Mouse (Mus musculus): ENCODE data around the gene Tex48.

Tex48 gene

DNA sequence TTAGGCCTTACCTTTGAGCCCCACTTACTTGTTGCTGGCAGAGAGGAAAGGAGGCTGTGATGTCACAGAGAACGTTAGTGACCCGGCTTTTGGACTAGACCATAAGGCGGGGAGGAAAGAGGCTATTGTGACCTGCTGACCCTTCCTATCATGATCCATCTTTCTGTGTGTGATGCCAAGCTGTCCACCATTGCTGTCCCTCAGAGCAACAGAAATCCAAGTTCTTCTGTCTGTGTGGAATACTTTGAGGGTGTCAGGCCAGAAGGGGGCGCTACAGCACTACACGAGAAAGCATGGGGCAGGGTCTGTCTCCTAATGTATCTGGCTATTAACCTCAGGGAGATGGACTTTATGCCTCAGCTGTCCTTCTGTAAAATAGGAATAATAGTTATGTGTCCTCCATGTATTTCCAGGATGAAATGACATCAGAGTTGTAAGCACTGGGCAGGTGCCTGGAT is at the start of gene Tex48:
TSS of gene Tex48 (minus strand) at position 51 of the 458 bp plus-strand sequence.
- no peak for DNase-seq (ENCODE audit: low spot score)

DNA sequence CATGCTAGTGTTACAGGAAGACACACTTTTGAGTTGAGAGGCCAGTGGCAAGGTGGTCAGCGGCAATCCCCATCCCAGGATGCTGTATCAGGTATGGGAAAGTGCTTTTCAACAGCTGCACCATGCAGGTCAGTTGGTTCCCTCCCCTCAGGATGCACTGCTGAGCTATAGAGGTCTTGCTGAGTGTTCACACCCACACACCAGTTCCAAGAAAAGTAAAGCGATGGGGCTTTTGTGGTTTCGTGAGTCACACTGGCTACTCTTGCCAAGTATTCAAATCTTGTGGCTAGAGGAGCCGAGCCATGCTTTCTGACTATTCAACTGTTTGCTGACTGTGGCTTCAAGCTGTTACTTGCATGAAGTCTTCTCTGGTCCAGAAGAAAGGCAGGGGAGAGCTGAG is 46.0 kb upstream of the Tex48 start:
- peak; percentile 3 for DNase-seq (ENCODE audit: low spot score)

DNA sequence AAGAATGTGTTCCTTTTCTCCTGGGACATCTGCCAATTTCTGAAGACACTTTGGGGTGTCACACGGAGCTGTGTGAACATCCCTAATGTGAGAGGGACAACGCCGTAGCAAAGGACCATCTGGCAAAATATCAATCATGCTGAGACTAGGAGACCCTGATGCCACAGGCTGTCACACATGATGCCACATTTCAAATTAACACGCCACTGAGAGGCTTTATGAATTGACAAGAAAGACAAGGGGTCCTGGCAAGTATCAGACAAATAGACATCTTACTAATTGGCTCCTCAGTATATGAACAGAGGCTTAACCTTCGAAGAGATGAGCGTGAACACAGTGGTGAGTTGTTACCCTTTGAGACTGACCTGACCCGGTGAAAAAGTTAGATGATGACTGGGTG is 43.5 kb upstream of the Tex48 start:
- DNase-seq (ENCODE audit: low spot score) = no peak

DNA sequence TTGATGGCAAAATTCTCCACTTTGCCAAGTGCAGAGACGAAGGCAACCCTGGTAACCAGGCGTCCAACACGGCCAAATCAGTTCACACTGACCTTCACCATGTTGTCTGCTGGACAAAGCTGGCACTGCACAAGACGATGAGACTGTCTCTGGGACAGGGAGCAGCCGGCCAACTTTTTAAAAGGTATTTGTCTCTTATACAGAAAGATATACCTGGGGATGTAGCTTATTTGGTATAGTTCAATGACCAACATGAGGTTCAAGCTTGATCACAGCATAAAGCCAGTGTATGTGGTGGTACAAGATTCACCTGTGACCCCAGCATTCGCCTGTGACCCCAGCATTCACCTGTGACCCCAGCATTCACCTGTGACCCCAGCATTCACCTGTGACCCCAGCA is 41.1 kb upstream of the Tex48 start, which contains the start of gene Gm11214:
TSS of gene Gm11214 (minus strand) at position 101 of the 400 bp plus-strand sequence.
- no peak for DNase-seq (ENCODE audit: low spot score)

DNA sequence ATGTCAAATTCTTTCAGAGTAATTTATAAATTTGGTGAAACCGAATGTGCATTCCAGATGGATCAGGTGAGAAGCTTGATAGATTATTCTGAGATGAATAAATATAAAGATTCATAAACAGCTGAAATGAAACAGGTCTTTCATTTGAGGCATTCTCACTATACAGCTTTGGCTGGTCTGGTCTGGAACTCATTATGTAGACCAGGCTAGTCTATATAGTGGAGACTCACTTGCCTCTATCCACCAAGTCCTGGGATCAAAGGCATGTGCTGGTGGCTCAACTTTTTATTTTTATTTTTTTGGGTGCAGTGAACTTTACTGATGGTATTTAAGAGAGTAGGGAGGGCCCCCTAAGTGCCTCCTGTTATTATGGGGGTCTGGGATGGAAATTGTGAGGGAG is 39.6 kb upstream of the Tex48 start:
- DNase-seq (ENCODE audit: low spot score) = no peak

DNA sequence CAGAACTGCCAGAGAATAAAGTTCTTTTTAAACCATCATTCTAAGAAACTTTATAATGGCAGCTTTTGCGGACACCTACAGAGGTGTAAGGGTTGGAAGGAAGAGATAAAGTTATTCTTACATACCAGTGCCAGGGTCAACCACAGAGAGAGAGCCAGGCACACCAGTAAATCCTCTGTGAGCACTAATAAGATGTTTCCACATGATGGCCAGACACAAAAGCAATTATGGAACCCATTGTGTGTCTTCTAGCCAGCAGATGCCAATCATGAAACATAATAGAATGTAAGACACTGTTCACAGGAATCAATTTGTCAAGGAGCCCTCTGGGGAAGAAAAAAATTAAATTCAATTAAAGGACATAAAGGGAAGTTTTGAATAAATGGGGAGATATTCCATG is 39.2 kb upstream of the Tex48 start:
- no peak for DNase-seq (ENCODE audit: low spot score)

DNA sequence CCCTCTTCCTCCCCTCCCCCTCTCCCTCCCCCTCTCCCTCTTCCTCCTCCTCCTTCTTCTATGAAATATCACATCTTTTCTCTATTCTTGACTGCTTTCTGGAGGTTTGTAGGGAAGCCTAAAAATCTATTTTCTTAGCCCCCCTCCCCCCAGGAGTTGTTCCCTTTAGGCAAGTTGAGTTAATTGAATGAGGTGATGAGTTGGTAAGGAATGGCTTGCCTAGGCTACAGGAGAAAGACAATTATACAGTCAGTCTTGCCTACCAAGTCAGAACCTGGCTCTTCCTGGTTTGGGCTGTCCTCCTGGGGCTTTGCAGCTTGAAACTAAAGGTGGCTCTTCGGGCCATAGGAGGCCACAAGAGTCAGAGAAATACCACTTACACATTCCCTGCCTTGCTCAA is 37.5 kb upstream of the Tex48 start:
- no peak for DNase-seq (ENCODE audit: low spot score)

DNA sequence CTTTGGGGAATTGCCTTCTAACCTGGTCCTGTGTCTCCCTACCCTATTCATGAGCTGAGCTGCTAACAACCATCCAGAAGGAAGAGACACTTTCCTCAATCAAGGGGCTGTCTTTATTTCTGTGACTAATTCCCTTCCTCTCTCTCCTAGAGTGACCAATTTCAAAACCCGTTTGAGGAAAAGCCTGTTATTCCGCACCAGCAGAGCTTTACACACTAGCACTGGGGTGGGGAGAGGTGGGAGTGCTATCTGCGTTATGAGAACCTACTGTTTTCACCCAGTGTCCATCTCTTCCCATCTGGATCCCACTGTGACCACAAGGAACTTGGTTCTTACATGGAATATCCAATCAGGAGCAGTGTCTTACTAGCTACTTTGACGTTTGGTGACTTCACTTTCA is 36.9 kb upstream of the Tex48 start:
- no peak for DNase-seq (ENCODE audit: low spot score)

DNA sequence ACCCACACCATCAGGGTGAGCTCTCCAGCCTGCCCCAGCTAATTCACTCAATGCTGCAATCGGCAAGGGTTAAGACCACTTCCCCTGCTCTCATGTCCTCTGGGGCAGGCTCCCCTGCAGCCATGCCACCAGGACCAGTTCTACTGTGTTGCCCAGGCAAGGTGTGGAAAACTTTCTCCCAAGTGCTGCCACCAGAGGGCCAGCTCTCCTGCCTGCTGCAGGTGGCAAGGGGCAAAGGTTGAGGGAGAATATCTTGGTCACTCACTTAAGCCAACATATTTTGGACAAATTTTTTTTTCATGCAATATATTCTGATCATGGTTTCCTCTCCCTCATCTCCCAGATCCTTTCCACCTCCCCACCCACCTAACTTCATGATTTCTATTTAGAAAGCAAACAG is 32.2 kb upstream of the Tex48 start:
- no peak for DNase-seq (ENCODE audit: low spot score)

DNA sequence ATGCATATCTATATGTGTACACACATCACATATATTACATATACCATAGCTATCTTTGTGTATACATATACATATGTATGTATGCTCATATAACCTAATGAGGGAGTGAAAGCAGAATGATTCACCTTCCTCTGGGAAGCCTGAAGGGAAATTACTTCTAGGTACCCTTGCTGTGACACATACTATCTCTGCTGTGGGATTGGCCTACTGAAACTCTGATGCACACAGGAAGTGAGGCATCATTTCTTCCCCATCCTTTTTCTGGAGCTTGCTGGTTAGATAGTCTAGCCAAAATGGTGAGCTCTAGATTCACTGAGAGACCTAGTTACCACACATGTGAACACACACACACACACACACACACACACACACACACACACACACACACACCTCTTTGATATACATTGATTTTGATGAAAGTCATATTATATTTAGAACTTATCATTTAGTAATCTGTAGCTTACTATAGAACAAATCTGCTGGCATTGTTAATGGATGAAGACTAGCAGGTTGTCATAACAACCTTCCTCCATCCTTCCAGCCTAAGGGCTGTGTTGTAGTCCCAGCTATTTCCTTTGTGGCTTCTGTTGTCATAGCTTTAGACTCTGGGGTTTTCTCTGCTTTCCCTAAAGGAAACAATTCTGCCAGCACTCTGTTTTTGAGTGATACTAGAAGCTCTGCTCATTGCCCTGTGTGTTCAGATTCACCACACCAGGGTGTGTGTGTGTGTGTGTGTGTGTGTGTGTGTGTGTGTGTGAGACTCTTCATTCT is 21.9 kb upstream of the Tex48 start:
- no peak for DNase-seq (ENCODE audit: low spot score)

DNA sequence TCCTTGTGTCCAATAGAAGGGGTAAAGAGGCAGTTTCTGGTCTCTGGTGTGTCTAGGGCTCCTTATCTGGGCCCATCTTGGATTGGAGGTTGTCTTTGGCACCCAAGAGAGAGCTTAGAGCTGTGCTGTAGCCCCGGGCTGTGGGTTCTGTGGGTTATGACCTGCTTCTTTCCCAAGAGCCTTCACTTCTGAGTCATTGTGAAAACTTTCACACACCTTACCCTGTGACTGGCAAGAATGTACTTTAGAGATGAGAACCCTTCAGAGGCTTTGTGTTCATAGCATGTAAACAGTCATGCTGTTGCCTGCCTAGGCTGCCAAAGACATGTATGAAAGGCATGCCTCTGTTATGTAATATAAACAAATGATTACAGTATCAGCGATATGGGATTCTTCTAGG is 17.6 kb upstream of the Tex48 start:
- DNase-seq (ENCODE audit: low spot score) = no peak

DNA sequence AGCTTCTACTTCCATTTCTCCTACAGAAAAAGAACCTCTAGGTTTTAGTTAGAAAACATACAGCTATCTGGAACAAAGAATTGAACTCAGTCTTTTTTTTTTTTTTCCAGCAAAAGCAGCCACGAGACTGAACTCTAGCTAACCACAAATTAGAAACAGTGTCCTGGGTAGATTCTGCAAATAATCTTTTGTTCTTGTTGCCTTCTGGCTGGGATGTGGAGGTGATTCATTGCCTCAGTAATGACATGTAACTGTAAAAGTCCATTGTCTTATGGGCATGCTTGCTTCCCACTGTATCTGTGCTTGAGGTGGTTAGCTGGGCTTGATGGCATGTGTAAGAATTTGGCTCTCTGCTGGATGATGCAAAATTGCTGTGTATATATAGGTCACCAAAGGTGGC is 16.4 kb upstream of the Tex48 start:
- DNase-seq (ENCODE audit: low spot score) = no peak

DNA sequence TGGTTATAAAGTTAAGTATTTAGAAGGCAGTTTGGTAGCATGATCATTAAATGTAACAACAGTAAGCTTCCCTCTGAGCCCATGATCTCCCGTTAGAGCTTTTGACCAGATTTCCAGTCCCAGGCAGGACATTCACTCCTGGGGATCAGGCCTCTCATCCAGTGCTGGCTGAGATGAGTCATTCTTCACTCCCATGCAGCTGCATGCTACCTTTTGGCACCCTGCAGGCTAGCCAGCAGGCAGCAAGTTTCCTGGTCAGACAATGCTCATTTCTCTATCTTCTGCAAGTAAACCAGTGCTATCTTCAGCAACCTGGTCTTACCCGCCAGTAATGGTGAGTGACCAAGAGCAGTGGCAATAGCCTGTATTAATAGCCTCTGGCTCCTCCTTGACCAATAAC is 11.0 kb upstream of the Tex48 start:
- DNase-seq (ENCODE audit: low spot score) = no peak

DNA sequence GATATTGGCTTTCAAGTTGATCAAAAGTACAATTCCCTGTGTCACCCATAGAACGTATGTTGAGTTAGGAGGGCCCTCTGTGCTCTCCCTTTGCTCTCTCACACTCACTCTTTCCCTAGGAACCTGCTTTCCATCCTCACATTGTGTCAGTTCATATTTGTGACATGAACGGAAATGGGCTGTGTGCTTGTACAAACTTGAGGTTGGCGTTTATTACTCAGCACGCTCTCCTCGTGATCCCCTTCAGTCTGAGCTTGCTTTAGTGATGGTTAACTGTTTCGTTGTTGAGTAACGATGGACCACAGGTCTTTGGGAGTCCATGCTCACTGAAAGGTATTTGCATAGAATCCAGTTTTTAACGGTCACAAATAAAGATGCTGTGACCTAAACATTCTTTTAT is 4.9 kb upstream of the Tex48 start:
- DNase-seq (ENCODE audit: low spot score) = no peak

DNA sequence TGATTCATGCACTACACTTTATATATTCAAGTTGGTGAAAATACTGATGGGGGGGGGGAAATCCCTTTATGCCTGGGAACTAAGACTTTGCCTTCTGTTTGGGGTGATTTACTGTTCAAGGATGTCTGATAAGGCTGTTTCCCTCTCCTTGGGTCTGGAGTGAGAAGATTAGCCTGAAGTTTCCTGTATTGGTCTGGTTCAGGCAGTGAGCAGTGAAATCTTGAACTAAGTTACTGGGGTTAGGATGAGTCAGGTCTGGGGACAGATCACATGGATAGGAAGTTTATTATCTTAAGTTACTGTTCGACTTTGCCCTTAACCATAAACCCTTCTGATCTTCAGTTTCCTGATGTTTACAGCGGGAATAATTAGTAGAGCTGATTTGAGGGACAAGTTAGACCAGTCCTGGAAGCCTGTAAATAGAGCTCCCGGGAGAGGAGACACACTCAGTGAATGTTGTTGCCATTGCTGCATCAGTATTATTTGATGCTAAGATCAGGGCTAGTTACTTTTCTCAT is 3.4 kb upstream of the Tex48 start:
- DNase-seq (ENCODE audit: low spot score) = no peak

DNA sequence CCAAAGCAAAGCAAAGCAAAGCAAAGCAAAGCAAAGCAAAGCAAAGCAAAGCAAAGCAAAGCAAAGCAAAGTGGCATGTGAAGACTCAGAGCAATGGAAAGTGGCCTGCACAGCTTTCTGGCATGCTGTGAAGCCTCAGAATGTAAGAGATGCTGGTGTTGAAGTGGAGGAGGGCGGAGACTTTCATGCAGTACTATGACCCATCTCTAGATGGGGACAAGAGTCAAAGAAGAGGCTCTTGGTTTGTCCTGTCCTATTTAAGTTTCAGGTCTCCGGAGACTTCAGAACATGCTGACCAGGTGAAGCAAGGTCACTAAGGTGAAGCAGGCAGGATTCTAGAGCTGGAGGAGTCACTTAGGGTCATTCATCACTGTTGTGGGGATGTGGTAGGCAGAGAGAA is 367 bp downstream of the Tex48 start:
- DNase-seq (ENCODE audit: low spot score) = no peak

DNA sequence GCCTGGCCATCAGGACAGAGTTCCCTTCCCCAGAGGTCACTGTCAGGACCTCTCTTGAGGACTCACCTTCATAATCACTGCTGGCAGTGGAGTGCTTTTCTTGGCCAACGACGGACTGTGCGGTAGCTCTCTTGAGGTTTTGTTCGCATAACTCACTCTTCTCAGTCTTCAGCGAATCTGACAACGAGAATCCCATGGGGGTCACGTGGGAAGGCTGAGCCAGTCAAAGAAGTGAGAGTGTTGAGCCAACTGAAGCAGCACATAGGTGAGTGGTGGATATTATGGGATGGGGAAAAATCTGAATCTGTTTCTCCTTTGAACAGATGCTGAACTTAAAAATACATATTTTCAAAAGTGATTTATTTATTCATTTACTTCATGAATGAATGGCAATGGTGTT is 13.8 kb downstream of the Tex48 start:
- no peak for DNase-seq (ENCODE audit: low spot score)

DNA sequence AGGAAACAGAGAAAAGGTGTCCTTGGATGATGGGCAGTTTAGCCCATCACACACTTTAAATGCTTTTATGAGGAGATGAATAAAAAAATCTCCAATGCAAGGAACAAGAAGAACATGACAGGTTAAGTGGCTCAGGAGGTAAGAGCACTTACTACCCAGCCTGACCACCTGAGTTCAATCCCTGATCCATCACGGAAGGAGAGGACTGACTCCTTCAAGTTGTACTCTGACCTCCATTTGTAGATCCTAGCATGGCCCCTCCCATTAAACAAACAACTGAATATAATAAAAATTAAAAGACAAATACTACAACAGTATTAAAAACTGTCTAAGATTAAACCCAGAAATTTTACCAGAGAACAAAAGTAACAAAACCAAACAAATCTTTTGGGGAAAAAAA is 16.3 kb downstream of the Tex48 start:
- DNase-seq (ENCODE audit: low spot score) = no peak

DNA sequence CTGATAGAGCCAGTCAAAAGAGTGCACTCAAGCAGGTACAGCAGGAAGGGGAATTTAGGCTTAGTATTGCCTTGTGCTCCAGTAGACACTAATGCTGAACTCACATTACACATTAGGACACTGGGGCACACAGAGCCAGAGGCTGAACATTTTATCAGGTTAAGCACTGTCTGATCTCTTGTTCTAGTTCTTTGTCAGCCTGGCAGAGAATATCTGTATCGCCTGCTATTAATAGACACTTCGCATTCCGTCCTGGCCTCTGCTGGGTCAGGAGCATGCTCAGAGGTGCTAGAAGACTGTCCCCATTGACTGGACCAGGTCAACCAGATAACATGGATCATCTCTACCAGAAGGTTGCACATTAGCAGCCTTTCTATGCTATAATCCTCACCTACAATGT is 16.7 kb downstream of the Tex48 start:
- DNase-seq (ENCODE audit: low spot score) = no peak

DNA sequence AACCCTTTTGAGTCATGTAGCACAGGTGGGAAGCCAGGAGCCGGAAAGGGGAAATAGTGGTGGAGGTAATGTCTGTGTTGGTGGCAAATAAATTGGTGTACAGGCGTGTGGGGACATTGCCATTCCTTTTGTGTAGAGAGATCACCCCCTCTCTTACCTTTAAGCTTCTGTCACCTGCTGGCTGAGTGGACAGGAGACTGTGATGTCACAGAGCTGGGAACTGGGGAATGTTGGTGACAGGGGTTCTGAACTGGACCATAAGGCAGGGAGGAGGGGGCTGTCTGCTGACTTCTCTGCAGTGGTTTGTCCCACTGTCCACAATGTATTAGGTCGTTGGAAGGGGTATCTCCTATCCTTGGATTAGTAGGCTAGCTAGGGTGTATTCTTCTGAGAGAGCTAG is 17.3 kb downstream of the Tex48 start, which contains the start of gene Gm11213:
TSS of gene Gm11213 (minus strand) at position 317 of the 400 bp plus-strand sequence.
- DNase-seq (ENCODE audit: low spot score) = no peak

DNA sequence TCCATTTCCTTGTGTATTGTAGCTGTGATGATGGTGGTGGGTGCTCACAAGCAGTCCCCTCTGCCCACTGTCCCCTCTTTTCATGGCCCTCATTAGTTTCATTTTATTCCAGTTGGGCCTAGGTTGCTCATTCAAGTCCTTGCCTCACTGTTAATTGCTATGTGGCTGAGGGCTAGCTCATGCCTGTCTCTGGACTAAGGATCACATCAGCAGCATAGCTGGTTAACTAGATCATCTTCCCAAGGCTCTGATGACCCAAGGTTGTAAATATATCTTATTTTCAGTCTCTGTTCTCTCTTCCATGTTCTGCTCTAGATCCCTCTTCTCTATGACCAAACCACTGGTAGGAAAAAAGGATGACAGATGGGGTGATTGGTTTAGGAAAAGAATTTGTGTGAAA is 21.0 kb downstream of the Tex48 start:
- DNase-seq (ENCODE audit: low spot score) = no peak

DNA sequence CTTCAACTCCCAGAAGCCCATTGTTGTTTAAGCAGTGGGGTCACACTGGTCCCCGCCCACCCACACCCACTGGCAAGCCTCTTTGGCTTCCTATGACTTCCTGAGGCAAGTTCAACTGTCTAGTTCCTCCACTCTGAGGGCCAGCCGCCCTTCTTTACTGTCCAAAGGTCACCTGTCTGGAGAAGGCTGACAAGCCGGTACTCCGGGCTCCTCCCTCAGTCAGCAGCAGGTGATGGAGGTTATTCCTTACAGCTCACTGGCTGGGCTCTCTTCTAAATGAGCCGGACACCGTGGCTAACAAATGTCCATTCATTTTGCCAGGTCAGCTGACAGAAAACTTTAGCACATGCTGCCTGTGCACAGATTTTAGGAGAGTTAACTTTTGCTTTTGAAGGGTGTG is 21.4 kb downstream of the Tex48 start:
- no peak for DNase-seq (ENCODE audit: low spot score)

DNA sequence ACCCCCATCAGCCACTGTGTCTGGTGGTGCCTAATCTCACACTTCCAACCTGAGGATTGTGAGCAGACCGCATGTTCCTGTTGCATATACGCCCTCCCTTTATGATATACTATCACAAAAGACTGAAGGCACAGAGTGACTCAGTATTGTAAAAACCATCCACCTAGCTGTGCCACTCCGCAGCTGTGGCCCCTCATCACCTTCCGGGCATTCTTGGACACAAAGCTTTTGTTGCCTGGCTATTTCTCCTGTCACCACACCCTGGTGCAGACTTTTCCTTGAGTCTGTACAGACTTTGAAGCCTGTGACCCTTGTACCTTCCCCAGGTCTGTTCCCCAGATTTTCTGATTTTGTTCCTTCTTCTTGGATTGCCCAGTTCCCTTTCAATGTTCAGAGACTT is 26.2 kb downstream of the Tex48 start:
- DNase-seq (ENCODE audit: low spot score) = no peak

DNA sequence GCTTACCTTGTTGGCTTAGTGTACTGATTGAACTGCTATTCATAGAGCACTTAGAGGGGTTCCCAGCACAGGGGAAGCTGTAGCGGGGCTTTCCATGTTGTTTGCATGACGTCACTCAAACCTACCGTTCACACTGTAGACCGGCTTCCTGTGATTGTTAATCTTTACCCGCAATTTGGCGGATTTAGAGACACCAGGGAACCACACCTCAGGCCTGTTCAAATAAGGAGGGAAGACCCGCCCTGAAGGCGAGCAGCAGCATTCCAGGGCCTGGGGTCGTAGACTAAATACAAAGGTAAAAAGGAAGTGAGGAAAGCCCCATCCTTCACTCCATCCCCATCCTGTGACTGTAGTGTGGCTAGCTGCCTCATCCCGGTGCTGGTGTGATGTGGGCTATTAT is 27.0 kb downstream of the Tex48 start:
- no peak for DNase-seq (ENCODE audit: low spot score)

Measured in c-Kit-positive CD71-positive TER-119-positive erythroid progenitor cells, embryonic 14.5 days (primary cell).